Mouse (Mus musculus) stomach, postnatal 0 days (tissue): ENCODE measurements at regions not wholly inside any gene's neighbourhood (a gene's known extent, or its start where the extent isn't known, plus 50 kb on each side); places are given as distances from the start of the nearest gene placed in this dataset.

Experiments
- CTCF ChIP-seq: IDR thresholded peaks from 2 replicates; pipeline ENCODE4 v1.5.1; 2016; ENCODE audit warnings: antibody characterized with exemption, low read depth, mild to moderate bottlenecking, moderate library complexity
- EP300 ChIP-seq: optimal IDR thresholded peaks from 2 replicates; pipeline ENCODE3; 2016; ENCODE audit warnings: antibody characterized with exemption

DNA sequence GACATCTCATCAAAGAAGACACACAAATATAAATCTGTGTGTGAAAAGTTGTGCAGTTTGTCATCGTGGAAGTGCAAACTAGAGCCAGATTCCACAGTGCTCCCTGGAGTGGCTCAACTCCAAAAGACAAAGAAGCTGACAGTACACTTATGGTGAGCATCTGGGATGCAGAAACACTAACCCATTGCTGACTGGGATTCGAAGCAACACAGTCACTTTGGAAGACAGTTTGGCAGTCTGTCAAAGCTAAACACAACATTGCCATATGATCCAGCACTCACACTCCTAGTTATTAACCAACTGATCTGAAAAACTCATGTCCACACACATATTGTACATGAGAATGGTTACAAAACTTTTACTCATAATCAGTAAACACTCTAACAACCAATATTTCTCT is 70.2 kb upstream of the Ndn start:
- TF ChIP-seq CTCF = no peak
- no peak for TF ChIP-seq EP300
